Mouse (Mus musculus) small intestine, adult 2 months (tissue): ENCODE results near the gene St6gal1.

ENCODE experiments used
- CTCF ChIP-seq: fragments of 200-500 bp; IDR thresholded peaks from 2 replicates; pipeline ENCODE4 v1.5.1; 2012; ENCODE audit warnings: low read depth, mild to moderate bottlenecking, control low read depth, inconsistent platforms, low read length, moderate library complexity, mixed read lengths; ENCODE audit not compliant: insufficient replicate concordance, insufficient read length; ENCODE audit errors: extremely low read depth
- POLR2A ChIP-seq: fragments of 200-500 bp; IDR thresholded peaks from 2 replicates; pipeline ENCODE4 v1.6.1; 2012; ENCODE audit warnings: low read depth, mild to moderate bottlenecking, control low read depth, inconsistent platforms, low read length, moderate library complexity

DNA sequence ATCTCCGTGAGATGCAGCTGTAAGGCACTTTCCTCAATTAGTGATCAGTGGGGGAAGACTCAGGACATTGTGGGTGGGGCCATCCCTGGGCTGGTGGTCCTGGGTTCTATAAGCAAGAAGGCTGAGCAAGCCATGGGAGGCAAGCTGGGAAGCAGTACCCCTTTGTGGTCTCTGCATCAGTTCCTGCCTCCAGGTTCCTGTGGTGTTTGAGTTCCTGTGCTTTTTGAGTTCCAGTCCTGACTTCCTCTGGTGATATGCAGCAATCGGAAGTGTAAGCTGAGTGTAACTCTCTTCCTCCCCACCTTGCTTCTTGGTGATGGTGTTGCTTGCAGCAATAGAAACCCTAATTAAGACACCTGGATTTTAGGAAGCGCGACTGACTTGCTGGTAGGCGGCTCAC lies 58.4 kb downstream of the St6gal1 start:
- TF ChIP-seq CTCF = no peak
- no peak for TF ChIP-seq POLR2A
